Mouse (Mus musculus) midbrain, embryonic 15.5 days (tissue): ENCODE data around the gene Plet1. TPM values are rescaled to one million over a fixed set of nuclear protein-coding genes. Genes with fewer than 3 reads are reported as not detected.

ENCODE experiments used
- ATAC-seq: fragments of 200-750 bp; cut with Nextera tagmentation; replicated peaks from 2 replicates; pipeline ENCODE4 v1.8.0; 2017; ENCODE audit warnings: moderate TSS enrichment
- H3K27ac ChIP-seq: fragments of 300-500 bp; sonication (generic); 2 replicates; pipeline ENCODE4 v1.5.1; 2015; ENCODE audit warnings: mild to moderate bottlenecking, inconsistent platforms
- H3K27me3 ChIP-seq: fragments of 300-500 bp; sonication (generic); replicated peaks from 2 replicates; pipeline ENCODE4 v1.6.1; 2015; ENCODE audit warnings: inconsistent platforms
- H3K36me3 ChIP-seq: fragments of 300-500 bp; sonication (generic); replicated peaks from 2 replicates; pipeline ENCODE4 v1.6.1; 2015; ENCODE audit warnings: inconsistent platforms
- H3K4me1 ChIP-seq: fragments of 300-500 bp; sonication (generic); 2 replicates; pipeline ENCODE4 v1.6.1; 2015; ENCODE audit warnings: inconsistent platforms
- H3K4me2 ChIP-seq: fragments of 300-500 bp; sonication (generic); 2 replicates; pipeline ENCODE4 v1.6.1; 2015; ENCODE audit warnings: inconsistent platforms, mild to moderate bottlenecking, moderate library complexity
- H3K4me3 ChIP-seq: fragments of 300-500 bp; sonication (generic); 2 replicates; pipeline ENCODE4 v1.5.1; 2015; ENCODE audit warnings: mild to moderate bottlenecking, inconsistent platforms
- H3K9ac ChIP-seq: fragments of 300-500 bp; sonication (generic); 2 replicates; pipeline ENCODE4 v1.6.1; 2015; ENCODE audit warnings: mild to moderate bottlenecking, inconsistent platforms
- H3K9me3 ChIP-seq: fragments of 300-500 bp; sonication (generic); 2 replicates; pipeline ENCODE4 v1.6.1; 2016; ENCODE audit warnings: inconsistent platforms
- WGBS: fragments of 180-500 bp; shearing (Covaris S2); methylation state at CpG from one replicate; pipeline ENCODE4 v1.1.7; 2015; ENCODE audit warnings: mixed read lengths; 5-methylcytosine and 5-hydroxymethylcytosine counted together
- polyA plus RNA-seq: library from polyadenylated mRNA; unstranded; fragments of >200 nt; fragmentation: Nextera tagmentation; extraction: Ambion mirVana; gene quantifications from 2 replicates; pipeline ENCODE4 v1.2.1, GENCODE M21; 2015

Gene Plet1
- polyA plus RNA-seq: 0.63 and 0.88 TPM in 2 replicates

DNA sequence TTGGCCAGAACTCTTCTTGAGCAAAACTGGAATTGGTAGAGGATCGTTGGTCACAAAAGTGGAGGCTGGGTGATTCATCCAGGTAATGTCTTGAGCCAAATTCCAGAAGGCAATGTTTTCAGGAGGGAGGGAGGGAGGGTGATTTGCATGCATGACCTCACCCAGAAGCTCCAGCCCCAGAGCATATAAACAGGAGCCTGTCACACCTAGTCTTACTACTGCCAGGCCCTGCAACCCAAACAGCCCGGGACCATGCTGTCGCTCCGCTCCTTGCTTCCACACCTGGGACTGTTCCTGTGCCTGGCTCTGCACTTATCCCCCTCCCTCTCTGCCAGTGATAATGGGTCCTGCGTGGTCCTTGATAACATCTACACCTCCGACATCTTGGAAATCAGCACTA is at the start of gene Plet1:
Plet1 (plus strand) TSS at position 215 of the 400 bp plus-strand sequence.
- Histone ChIP-seq H3K27me3 (no peaks in the 10 kb centered on the region), H3K27ac (no peak within 1 kb of the TSS), H3K36me3 (no peaks in the 10 kb centered on the region), H3K9ac (no peak within 1 kb of the TSS), H3K4me2 (no peak within 1 kb of the TSS), H3K9me3 (no peaks in the 10 kb centered on the region), H3K4me1 (peaks cover 14% of the 10 kb centered on the region), H3K4me3 (no peak within 1 kb of the TSS)
- ATAC-seq: no peak
- 92% methylated on average over 6 of the region's 6 CpGs for WGBS

DNA sequence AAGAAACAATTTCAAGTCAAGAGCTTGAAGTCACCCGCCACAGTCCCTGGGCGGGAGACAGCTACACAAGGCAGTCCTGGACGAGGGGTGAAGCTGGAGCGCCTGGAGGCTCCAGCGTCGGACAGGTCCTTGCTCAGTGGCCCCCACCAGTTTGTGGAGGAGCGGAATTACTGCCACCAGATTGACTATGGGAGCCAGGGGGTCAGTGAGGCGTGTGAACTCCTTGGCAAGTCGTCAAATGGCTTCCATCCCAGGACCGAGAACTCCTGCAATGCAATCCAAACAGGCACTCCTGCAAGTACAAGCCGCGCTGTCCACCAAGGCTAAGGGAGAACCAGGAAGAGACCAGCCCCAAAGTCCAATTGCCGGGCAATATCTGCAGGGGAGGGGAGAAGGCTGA is 45.3 kb upstream of the Plet1 start:
- Histone ChIP-seq H3K4me1 (peaks cover 11% of the 10 kb centered on the region), H3K9me3 (no peaks in the 10 kb centered on the region), H3K4me3 (no peak overlapping the region), H3K27ac (no peak overlapping the region), H3K4me2 (no peak overlapping the region), H3K27me3 (no peaks in the 10 kb centered on the region), H3K36me3 (no peaks in the 10 kb centered on the region), H3K9ac (no peak overlapping the region)
- ATAC-seq: no peak
- WGBS: 64% methylated on average over 13 of the region's 13 CpGs

DNA sequence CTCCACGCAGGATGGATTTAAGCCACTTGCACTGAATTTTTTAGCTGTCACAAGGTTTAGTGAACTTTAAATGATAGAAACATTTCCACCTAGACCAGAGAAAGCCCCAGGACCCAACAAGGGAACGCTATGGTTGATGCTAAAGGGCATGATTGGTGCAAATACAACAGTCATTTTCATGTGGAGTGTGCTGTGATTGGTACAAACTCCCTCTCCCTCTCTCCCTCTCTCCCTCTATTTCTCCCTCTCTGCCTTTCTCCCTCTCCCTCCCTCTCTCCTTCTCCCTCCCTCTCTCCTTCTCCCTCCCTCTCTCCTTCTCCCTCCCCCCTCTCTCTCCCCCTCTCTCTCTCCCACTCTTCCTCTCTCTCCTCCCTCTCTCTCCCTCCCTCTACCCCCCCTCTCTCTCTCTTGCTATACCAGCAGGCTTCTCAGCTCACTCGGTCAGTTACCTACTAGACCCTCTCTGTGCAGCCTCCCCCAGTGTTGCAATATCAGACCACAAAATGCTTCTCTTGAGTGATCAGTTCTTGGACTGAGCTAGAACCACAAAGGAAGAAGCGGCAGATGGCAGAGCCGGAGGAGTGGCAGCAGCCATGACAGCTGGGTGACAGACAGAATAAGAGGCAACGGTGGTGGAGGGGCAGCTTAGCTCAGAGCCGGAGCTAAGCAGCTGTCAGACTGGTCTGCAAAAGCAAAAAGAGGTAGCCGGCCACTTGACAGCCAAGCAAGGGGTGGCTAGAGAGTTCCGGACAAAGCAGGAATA is 42.7 kb upstream of the Plet1 start:
- H3K36me3 ChIP-seq: no peaks in the 10 kb centered on the region
- 31% methylated on average over 9 of the region's 9 CpGs for WGBS
- peaks cover 11% of the 10 kb centered on the region for H3K4me1 ChIP-seq
- H3K4me3 ChIP-seq: peak overlapping the region; percentile 15; the same call in 1 of the 2 replicates
- peak overlapping the region; percentile 34 for H3K4me2 ChIP-seq
- H3K9me3 ChIP-seq: no peaks in the 10 kb centered on the region
- peak; percentile 76 for ATAC-seq
- H3K27ac ChIP-seq: peak overlapping the region; percentile 63
- no peaks in the 10 kb centered on the region for H3K27me3 ChIP-seq
- H3K9ac ChIP-seq: peak overlapping the region; percentile 25; the same call in 1 of the 2 replicates

DNA sequence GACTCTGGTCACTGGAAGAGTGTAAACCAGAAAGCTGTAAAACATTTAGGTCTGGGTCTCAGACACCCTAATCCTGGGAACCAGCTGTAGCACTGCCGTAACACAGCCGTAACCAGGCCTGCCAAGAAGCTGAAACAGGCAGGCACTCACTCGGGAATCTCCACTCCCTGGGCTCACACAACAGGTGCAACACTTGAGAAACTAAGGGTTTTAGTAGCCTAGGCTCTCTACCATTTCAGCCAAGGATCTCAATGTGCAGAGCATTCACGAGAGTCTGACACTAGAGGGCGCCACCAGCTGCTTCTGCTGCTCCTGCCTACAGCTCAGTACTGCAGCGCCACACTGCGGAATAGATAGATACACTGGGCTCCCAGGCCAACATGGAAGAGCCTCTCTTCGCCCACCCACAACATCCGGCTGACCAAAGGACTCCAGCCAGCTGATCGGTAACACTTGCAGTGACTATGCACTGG is 42.0 kb upstream of the Plet1 start:
- Histone ChIP-seq H3K36me3 (no peaks in the 10 kb centered on the region), H3K9me3 (no peaks in the 10 kb centered on the region), H3K27me3 (no peaks in the 10 kb centered on the region), H3K4me2 (peak overlapping the region; percentile 34), H3K4me3 (peak overlapping the region; percentile 15; the same call in 1 of the 2 replicates), H3K9ac (0 out of 2 replicates have a peak overlapping the region, but pooled peaks have one; percentile 25), H3K4me1 (peaks cover 11% of the 10 kb centered on the region), H3K27ac (peak overlapping the region; percentile 63)
- WGBS: 15% methylated on average over 10 of the region's 10 CpGs
- ATAC-seq: peak; percentile 49

DNA sequence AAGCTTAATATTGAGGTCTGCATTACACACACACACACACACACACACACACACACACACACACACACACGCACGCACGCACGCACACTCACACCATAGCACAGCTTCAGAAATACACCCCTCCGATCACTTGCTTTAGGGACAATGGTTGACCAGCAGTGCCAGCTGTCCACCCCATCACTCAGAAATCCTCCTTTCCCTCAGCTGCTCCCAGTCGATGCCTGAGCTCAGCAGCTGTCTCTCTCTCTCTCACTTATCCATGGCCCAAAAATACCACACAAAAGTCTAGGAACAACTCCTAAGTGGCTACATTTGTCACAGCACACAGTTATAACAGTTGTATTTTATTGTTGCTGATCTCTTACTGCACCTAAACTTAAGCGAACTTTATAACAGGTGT is 36.7 kb upstream of the Plet1 start:
- H3K9me3 ChIP-seq: no peaks in the 10 kb centered on the region
- ATAC-seq: no peak
- no peak overlapping the region for H3K9ac ChIP-seq
- WGBS: 71% methylated on average over 7 of the region's 7 CpGs
- H3K27ac ChIP-seq: no peak overlapping the region
- peaks cover under 1% of the 10 kb centered on the region for H3K4me1 ChIP-seq
- H3K36me3 ChIP-seq: no peaks in the 10 kb centered on the region
- H3K27me3 ChIP-seq: no peaks in the 10 kb centered on the region
- no peak overlapping the region for H3K4me3 ChIP-seq
- no peak overlapping the region for H3K4me2 ChIP-seq

DNA sequence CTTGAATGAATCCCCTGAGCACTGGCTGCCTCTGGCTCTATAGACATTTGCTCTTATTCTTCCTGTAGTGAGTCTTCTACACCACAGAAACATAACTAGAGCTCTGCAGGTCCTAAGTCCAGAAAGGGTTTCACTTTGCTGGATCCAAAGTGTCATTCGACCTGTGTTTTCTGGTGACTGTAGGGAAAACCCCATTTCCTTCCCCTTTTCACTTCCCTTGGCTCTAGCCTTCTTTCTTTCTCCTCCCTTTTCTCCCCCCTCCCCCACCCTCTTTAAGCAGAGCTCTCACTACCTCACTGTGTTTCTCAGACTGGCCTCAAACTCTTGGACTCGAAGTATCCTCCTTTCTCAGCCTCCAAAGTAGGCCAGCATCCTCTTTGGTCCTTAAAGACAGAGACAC is 34.8 kb upstream of the Plet1 start:
- Histone ChIP-seq H3K4me3 (no peak overlapping the region), H3K27me3 (no peaks in the 10 kb centered on the region), H3K36me3 (no peaks in the 10 kb centered on the region), H3K4me2 (no peak overlapping the region), H3K9ac (no peak overlapping the region), H3K27ac (no peak overlapping the region), H3K4me1 (peaks cover 3% of the 10 kb centered on the region), H3K9me3 (no peaks in the 10 kb centered on the region)
- no peak for ATAC-seq
- WGBS: 65% methylated on average over 2 of the region's 2 CpGs

DNA sequence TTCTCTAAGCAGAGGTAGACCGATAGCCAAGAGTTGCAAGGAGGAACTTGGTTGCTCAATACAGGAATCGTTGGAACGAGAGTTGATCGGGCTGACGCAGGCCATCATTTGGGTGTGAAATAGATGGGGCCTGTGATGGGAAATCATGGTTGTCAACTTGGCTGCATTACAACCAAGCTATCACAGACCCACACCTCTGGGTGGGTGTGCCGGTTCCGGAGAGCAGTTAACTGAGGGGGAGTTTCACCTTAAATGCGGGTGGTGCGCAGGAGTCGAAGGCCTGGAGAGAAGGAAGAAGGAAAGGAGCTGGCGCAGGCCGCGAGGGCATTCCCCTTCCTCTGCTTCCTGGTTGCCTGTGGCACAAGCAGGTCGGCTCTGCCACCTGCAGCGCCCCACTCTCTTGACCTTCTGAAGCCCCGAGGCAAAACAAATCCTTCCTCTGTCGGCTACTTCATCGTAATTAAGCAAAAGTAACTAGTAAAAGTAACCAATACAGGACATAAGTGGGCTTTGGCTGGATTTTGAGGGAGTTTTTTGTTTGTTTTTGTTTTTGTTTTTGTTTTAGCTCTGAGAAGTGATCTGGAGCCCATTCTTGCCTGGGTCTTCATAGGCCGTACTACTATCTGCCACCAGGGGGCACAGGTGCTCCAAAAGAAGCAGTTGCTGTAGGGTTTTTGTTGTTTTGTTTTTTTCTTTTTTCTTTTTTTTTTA is 31.7 kb upstream of the Plet1 start:
- peak overlapping the region; percentile 29; the same call in 1 of the 2 replicates for H3K4me2 ChIP-seq
- H3K36me3 ChIP-seq: no peaks in the 10 kb centered on the region
- no peak overlapping the region for H3K4me3 ChIP-seq
- H3K27me3 ChIP-seq: no peaks in the 10 kb centered on the region
- H3K4me1 ChIP-seq: peaks cover 3% of the 10 kb centered on the region
- no peak overlapping the region for H3K9ac ChIP-seq
- no peaks in the 10 kb centered on the region for H3K9me3 ChIP-seq
- ATAC-seq: no peak
- WGBS: 44% methylated on average over 19 of the region's 19 CpGs
- H3K27ac ChIP-seq: no peak overlapping the region

DNA sequence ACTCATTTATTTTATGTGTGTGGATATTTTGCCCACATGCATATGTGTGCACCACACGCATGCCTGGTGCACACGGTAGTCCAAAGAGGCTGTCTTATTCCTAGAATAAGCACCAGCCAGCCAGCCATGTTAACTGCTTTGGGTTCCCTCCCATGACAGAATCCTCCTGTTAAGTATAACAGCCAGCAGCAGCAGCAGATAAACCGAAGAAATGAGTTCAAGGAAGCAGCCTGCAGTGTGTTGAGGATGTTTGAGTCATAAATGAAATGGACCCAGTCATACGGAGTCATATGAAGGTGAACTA is 31.2 kb upstream of the Plet1 start:
- Histone ChIP-seq H3K4me1 (peaks cover 3% of the 10 kb centered on the region), H3K36me3 (no peaks in the 10 kb centered on the region), H3K9ac (no peak overlapping the region), H3K27me3 (no peaks in the 10 kb centered on the region), H3K4me3 (no peak overlapping the region), H3K4me2 (peak overlapping the region; percentile 29; the same call in 1 of the 2 replicates), H3K9me3 (no peaks in the 10 kb centered on the region), H3K27ac (no peak overlapping the region)
- 38% methylated on average over 4 of the region's 4 CpGs for WGBS
- ATAC-seq: no peak

DNA sequence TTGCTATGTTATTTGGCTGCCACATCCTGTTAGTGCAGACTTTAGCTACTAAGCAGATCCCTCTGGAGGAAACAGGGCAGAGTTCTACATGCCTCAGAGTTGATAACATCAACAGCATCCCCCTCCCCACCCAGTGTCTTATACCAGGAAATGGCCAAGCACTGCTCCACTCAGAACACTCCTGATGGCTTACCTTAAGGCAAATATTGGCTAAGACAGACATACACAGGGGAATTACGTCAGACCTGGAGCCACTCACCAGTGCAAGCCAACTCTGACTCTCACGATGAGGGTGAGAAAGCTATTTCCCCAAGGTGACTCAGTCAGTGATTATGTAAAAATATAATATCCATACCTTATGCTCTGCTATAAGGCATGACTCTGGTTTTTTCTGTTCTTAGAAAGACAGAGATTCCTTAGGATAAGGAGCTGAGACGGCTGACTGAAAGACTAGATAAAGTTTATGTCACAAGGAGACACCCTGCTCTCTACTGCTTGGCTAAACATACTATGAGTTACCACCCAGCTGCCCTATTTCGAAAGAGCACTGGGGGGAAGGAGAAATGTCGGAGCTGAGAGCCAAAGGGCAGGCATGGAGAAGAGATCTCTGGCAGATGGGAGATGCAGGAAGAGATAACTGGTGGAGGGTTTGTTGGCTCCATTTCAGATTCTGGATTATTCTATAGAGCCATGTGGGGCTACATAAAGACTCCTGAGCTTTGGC is 23.8 kb upstream of the Plet1 start:
- ATAC-seq: no peak
- 86% methylated on average over 5 of the region's 5 CpGs for WGBS
- H3K27me3 ChIP-seq: 0 out of 2 replicates have a peak, but pooled peaks cover 2% of the 10 kb centered on the region
- H3K27ac ChIP-seq: no peak overlapping the region
- no peaks in the 10 kb centered on the region for H3K4me1 ChIP-seq
- no peaks in the 10 kb centered on the region for H3K9me3 ChIP-seq
- no peak overlapping the region for H3K4me2 ChIP-seq
- no peaks in the 10 kb centered on the region for H3K36me3 ChIP-seq
- H3K9ac ChIP-seq: no peak overlapping the region
- H3K4me3 ChIP-seq: no peak overlapping the region

DNA sequence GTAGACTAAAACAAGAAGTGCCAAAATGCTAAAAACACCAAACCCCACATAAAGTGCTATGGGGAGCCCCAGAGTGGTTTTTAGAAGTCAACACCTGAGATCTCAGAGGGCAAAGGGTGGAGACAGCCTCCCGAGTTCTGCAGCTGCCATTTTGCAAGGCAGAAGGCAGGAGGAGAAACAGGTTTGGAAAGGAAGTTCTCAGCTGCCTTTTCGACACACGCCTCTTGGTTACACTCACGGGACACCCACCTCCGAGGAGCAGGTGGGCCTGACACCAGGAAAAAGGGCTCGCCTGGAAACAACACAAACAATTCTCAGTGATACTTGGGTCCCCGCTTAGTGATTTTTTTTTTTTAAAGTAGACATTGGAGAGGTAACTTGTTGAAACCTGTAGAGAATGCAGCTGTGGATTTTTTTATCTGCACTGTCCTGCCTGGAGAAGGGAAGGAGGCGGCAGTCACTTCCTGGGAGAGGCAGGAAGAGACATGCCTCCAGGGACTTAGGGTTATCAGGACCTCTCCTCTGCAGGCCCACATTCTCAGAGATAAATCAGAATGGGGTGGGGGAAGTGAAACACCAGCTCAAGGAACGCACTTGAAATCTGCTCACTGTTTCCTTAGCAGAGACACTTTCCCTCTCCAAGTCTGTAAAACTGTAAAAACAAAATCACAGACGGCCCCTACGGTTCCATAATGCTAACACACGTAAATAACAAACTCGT is 23.0 kb upstream of the Plet1 start:
- ATAC-seq: no peak
- Histone ChIP-seq H3K36me3 (no peaks in the 10 kb centered on the region), H3K4me3 (no peak overlapping the region), H3K4me2 (no peak overlapping the region), H3K9me3 (no peaks in the 10 kb centered on the region), H3K9ac (no peak overlapping the region), H3K27ac (no peak overlapping the region), H3K4me1 (no peaks in the 10 kb centered on the region), H3K27me3 (0 out of 2 replicates have a peak, but pooled peaks cover 2% of the 10 kb centered on the region)
- 79% methylated on average over 13 of the region's 13 CpGs for WGBS

DNA sequence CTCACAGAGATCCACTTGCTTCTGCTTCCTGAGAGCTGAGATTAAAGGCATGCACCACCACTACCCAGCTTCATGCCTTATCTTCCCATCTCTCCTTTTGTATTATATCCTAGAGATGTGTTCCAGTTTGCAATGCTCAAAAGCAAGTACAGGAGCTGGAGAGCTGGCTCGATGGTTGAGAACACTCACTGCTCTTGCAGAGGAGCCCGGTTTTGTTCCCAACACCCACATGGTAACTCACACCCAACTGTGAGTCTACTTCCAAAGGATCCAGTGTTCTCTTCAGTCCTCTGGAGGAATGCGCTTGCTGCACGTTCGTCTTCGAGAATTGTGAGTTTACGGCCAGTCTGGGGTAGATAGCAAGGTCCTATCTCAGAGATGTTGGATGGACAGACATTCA is 19.0 kb upstream of the Plet1 start:
- Histone ChIP-seq H3K4me2 (no peak overlapping the region), H3K4me3 (no peak overlapping the region), H3K27me3 (0 out of 2 replicates have a peak, but pooled peaks cover 2% of the 10 kb centered on the region), H3K27ac (no peak overlapping the region), H3K36me3 (no peaks in the 10 kb centered on the region), H3K4me1 (no peaks in the 10 kb centered on the region), H3K9me3 (no peaks in the 10 kb centered on the region), H3K9ac (no peak overlapping the region)
- 85% methylated on average over 7 of the region's 7 CpGs for WGBS
- no peak for ATAC-seq
